Mouse (Mus musculus) liver, postnatal 0 days (tissue): ENCODE measurements around the gene Txndc17. TPM values are rescaled to one million over a fixed set of nuclear protein-coding genes. Genes with fewer than 3 reads are reported as not detected.

ENCODE experiments used
- ATAC-seq: fragments of 200-750 bp; cut with Nextera tagmentation; 2 replicates; pipeline ENCODE4 v1.8.0; 2017; ENCODE audit warnings: mild to moderate bottlenecking, moderate library complexity
- DNase-seq: peaks from one replicate; pipeline ENCODE4 v3.0.0-alpha.2; 2016
- H3K27ac ChIP-seq: fragments of 300-500 bp; sonication (generic); 2 replicates; pipeline ENCODE4 v1.5.1; 2014; ENCODE audit warnings: antibody characterized with exemption, moderate library complexity, mild to moderate bottlenecking, low read depth
- H3K27me3 ChIP-seq: fragments of 300-500 bp; sonication (generic); 2 replicates; pipeline ENCODE4 v1.6.1; 2014; ENCODE audit warnings: low read length, control low read depth, mixed read lengths; ENCODE audit not compliant: insufficient read depth
- H3K36me3 ChIP-seq: fragments of 300-500 bp; sonication (generic); replicated peaks from 2 replicates; pipeline ENCODE4 v1.6.1; 2014; ENCODE audit warnings: mild to moderate bottlenecking, control low read depth, low read length, moderate library complexity, mixed read lengths; ENCODE audit not compliant: insufficient read depth
- H3K4me1 ChIP-seq: fragments of 300-500 bp; sonication (generic); 2 replicates; pipeline ENCODE4 v1.6.1; 2014; ENCODE audit warnings: antibody characterized with exemption, mild to moderate bottlenecking, control low read depth; ENCODE audit not compliant: insufficient read depth
- H3K4me2 ChIP-seq: fragments of 300-500 bp; sonication (generic); 2 replicates; pipeline ENCODE4 v1.6.1; 2014; ENCODE audit warnings: low read depth, mild to moderate bottlenecking, low read length, moderate library complexity, mixed read lengths
- H3K4me3 ChIP-seq: fragments of 300-500 bp; sonication (generic); 2 replicates; pipeline ENCODE4 v1.5.1; 2014; ENCODE audit warnings: low read depth, low read length
- H3K9ac ChIP-seq: fragments of 300-500 bp; sonication (generic); replicated peaks from 2 replicates; pipeline ENCODE4 v1.6.1; 2014; ENCODE audit warnings: mild to moderate bottlenecking, moderate library complexity
- H3K9me3 ChIP-seq: fragments of 300-500 bp; sonication (generic); 2 replicates; pipeline ENCODE4 v1.6.1; 2016; ENCODE audit warnings: mild to moderate bottlenecking, control low read depth, low read length, mixed read lengths
- CTCF ChIP-seq: sonication (generic); IDR thresholded peaks from 2 replicates; pipeline ENCODE4 v1.5.1; 2016; ENCODE audit warnings: antibody characterized with exemption, low read depth
- EP300 ChIP-seq: IDR thresholded peaks from 2 replicates; pipeline ENCODE4 v1.6.1; 2016; ENCODE audit warnings: antibody characterized with exemption, low read depth, mild to moderate bottlenecking
- WGBS: fragments of 180-500 bp; shearing (Covaris S2); extraction: QIAGEN DNeasy Blood & Tissue Kit; methylation state at CpG from one replicate; pipeline ENCODE4 v1.1.7; 2014; ENCODE audit not compliant: insufficient replicate concordance; 5-methylcytosine and 5-hydroxymethylcytosine counted together
- polyA plus RNA-seq: library from polyadenylated mRNA; unstranded; fragments of >200 nt; fragmentation: Nextera tagmentation; extraction: Ambion mirVana; gene quantifications from 2 replicates; pipeline ENCODE4 v1.2.1, GENCODE M21; 2015

The Txndc17 gene
- polyA plus RNA-seq, 1 experiment from 2014 or later = 71.3 TPM

GRCm38 (mm10) chr11:72214591-72215409 lies 7.5 kb downstream of the Txndc17 start:
- Histone ChIP-seq H3K27ac (peak overlapping the region; percentile 30), H3K27me3 (no peaks in the 10 kb centered on the region), H3K9me3 (no peaks in the 10 kb centered on the region), H3K4me3 (peak overlapping the region; percentile 63), H3K36me3 (0 out of 2 replicates have a peak, but pooled peaks cover 11% of the 10 kb centered on the region), H3K4me2 (peak overlapping the region; percentile 78), H3K4me1 (peaks cover 10% of the 10 kb centered on the region), H3K9ac (peak overlapping the region; percentile 64)
- DNase-seq (peak; percentile 97), ATAC-seq (peak; percentile 93)
- TF ChIP-seq CTCF = 0 out of 2 replicates have a peak, but pooled peaks have one; percentile 11
- TF ChIP-seq EP300 = no peak
- WGBS = under 1% methylated on average over 49 of the region's 51 CpGs

DNA sequence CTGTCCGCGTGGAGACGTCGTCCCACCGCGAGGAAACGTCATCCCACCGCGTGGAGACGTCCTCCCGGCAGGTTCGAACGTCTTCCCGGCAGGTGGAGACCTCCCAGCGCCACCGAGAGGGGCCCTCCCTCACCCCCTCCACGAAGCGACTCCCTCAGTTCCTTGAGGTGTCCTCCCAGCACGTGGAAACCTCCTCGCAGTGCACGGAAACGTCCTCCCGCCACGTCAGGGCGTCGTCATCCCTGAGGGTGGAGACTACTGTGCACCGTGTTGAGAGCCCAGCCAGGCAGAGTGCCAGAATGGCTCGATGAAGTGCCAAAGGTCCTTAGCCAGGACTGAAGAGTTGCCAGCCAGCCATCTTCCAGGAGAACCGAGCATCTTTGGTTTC lies 8.1 kb downstream of the Txndc17 start, which contains the start of gene Med31:
TSS of gene Med31 (minus strand) at position 183 of the 388 bp plus-strand sequence.
- no peaks in the 10 kb centered on the region for H3K27me3 ChIP-seq
- ATAC-seq = peak; percentile 84
- peak within 1 kb of the TSS; percentile 64 for H3K9ac ChIP-seq
- no peak for TF ChIP-seq CTCF
- no peak for TF ChIP-seq EP300
- H3K36me3 ChIP-seq = 0 out of 2 replicates have a peak, but pooled peaks cover 8% of the 10 kb centered on the region
- peak; percentile 85 for DNase-seq
- H3K4me3 ChIP-seq = peak within 1 kb of the TSS; percentile 63
- peak within 1 kb of the TSS; percentile 30 for H3K27ac ChIP-seq
- peaks cover 10% of the 10 kb centered on the region for H3K4me1 ChIP-seq
- WGBS = 2% methylated on average over 29 of the region's 29 CpGs
- H3K4me2 ChIP-seq = peak within 1 kb of the TSS; percentile 78
- H3K9me3 ChIP-seq = no peaks in the 10 kb centered on the region

DNA sequence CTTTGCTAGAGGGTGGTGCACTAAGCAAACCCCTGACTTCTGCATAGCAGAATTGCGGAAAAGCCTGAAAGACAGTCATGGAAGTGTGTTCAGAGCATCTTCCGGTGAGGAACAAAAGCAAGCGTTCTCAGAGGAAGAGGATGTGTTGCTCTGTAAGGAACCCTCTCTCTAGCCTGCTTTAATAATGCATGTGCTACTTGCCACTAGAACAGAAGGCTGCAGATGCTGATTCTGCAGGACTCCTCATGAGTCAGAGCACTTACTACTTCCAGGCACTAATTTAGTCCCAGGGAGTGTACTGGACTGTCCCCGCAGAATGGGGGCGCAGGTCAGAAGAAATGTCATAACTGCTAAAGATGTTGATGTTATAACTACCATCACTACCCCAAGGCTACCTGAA lies 9.8 kb downstream of the Txndc17 start:
- Histone ChIP-seq H3K27ac (no peak overlapping the region), H3K27me3 (no peaks in the 10 kb centered on the region), H3K4me2 (no peak overlapping the region), H3K4me3 (no peak overlapping the region), H3K4me1 (peaks cover 10% of the 10 kb centered on the region), H3K36me3 (no peaks in the 10 kb centered on the region), H3K9me3 (no peaks in the 10 kb centered on the region), H3K9ac (no peak overlapping the region)
- WGBS = 69% methylated on average over 5 of the region's 5 CpGs
- no peak for TF ChIP-seq EP300
- TF ChIP-seq CTCF = no peak
- no peak for DNase-seq
- no peak for ATAC-seq

DNA sequence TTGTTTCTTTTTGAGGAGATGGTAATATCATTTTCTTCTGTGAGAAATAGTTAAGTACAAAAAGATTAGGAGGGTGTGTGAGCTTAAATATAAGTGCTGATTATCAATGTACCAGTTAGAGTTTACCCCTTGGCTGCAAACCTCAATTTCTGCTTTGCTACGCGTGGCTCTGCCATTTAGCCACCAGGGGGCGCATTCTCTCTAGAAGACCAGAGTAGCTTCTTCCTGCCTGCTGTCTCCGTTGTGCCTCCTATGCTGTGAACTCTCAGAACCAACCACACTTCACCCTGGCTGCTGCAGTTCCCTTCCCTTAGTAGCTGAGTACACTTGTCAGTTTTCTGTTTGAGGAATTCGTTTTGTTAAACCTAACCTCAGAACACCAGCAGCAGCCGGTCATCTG lies 13.9 kb downstream of the Txndc17 start:
- Histone ChIP-seq H3K4me1 (peaks cover 3% of the 10 kb centered on the region; the same call in 1 of the 2 replicates), H3K27me3 (no peaks in the 10 kb centered on the region), H3K4me2 (no peak overlapping the region), H3K9me3 (no peaks in the 10 kb centered on the region), H3K9ac (no peak overlapping the region), H3K4me3 (no peak overlapping the region), H3K27ac (no peak overlapping the region), H3K36me3 (no peaks in the 10 kb centered on the region)
- no peak for TF ChIP-seq EP300
- peak; percentile 94 for TF ChIP-seq CTCF
- DNase-seq (peak; percentile 80), ATAC-seq (no peak)
- 19% methylated on average over 6 of the region's 6 CpGs for WGBS

DNA sequence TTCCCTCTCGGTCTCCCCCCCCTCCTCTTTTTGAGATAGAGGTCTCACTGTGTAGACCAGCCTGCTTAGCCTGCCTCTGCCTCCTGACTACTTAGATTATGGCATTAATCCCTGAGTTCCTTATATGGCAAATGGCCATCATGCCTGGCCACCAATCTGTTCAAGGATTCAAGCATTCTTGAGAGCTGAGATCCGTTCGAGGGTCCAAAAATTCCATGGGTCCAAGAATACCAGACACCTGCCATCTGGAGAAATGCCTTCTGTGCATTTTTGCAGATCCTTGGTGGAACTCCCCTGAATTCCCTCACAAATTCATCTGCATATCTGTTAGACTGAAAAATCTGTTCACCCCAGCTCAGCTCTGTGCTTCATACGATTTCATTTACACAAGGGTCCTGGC lies 16.1 kb downstream of the Txndc17 start:
- no peak overlapping the region for H3K4me2 ChIP-seq
- H3K4me3 ChIP-seq = no peak overlapping the region
- WGBS = 79% methylated on average over 4 of the region's 4 CpGs
- no peak overlapping the region for H3K27ac ChIP-seq
- H3K4me1 ChIP-seq = no peaks in the 10 kb centered on the region
- H3K9ac ChIP-seq = no peak overlapping the region
- H3K36me3 ChIP-seq = no peaks in the 10 kb centered on the region
- ATAC-seq (no peak), DNase-seq (no peak)
- H3K27me3 ChIP-seq = 0 out of 2 replicates have a peak, but pooled peaks cover 1% of the 10 kb centered on the region
- no peaks in the 10 kb centered on the region for H3K9me3 ChIP-seq
- no peak for TF ChIP-seq EP300
- no peak for TF ChIP-seq CTCF

DNA sequence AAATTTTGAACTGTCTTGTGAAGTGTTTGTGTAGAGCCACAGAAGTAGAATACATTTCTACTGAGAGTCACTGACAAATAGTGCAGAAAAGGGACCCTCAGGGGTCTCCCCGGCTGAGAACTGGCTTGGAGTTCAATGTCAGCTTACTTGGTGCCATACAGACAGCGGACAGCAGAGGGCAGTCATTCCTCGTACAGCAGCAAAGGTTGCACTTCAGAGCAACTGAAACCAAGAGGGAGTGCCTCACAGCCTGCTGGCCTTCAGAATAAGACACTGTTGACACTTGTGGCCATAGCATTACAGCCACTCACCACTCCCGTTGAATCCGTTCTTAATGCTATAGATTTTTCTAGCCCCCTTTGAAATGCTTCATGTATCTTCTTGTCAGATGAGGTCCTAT lies 17.5 kb downstream of the Txndc17 start:
- DNase-seq (peak; percentile 75), ATAC-seq (no peak)
- no peaks in the 10 kb centered on the region for H3K36me3 ChIP-seq
- WGBS = 7% methylated on average over 5 of the region's 5 CpGs
- H3K9me3 ChIP-seq = no peaks in the 10 kb centered on the region
- TF ChIP-seq CTCF (peak; percentile 92), EP300 (no peak)
- no peak overlapping the region for H3K27ac ChIP-seq
- no peak overlapping the region for H3K4me3 ChIP-seq
- no peak overlapping the region for H3K4me2 ChIP-seq
- H3K4me1 ChIP-seq = no peaks in the 10 kb centered on the region
- no peak overlapping the region for H3K9ac ChIP-seq
- H3K27me3 ChIP-seq = 0 out of 2 replicates have a peak, but pooled peaks cover 4% of the 10 kb centered on the region
